Mouse (Mus musculus) c-Kit-positive CD71-negative TER-119-negative erythroid progenitor cells, embryonic 14.5 days (primary cell): ENCODE measurements around the gene Tom1.

Source experiments
- DNase-seq: peaks from one replicate; pipeline ENCODE4 v3.0.0-alpha.2; 2013; ENCODE audit warnings: low read depth

The Tom1 gene

DNA sequence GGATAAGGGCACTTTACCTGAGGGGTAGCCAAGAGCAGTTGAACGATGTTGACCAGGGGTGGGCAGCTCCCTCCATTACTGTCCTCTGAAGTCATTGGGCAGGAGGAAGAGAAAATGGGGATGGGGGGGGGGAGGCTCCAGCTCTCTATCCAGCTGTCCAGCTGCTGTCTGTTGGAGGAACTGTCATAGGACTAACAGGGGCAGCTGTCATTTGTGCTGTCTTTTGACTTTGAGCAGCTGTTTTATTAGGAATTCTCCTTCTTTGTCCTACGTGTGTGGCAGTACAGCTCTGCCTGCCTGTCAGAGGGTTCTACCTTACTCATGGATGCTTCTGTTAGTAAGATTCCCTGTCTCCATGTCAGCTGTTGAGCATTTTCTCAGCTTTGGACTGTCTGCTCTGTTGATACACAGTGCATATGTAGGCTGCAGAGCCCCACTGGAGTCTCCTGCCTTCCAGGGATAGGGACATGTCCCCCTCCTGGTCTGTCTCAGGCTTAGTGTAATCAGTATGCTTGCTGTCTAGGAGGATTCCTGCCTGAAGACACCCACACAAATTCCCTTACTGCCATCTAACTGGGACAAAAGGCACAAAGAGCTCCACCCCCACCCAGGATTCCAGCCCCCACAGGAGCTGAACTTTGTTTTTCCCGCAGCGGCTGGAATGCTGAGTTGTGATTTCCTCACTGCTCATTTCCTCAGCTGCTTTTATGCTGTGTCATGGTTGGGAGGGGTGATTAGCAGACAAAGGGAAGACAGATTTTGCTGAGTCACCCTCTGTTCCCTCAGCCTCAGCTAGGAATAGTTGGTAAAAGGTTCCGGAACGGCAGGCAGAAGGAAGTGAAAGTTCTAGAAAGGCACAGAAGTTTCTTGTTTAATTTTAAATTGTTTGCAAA lies 55.7 kb downstream of the Tom1 start:
- DNase-seq: peak; percentile 50

GRCm38 (mm10) chr8:75090781-75091365 lies 57.4 kb downstream of the Tom1 start:
- no peak for DNase-seq

GRCm38 (mm10) chr8:75093399-75094156 lies 60.1 kb downstream of the Tom1 start, which contains the start of gene Hmox1:
TSS of gene Hmox1 (plus strand) at chr8:75093621.
- peak; percentile 63 for DNase-seq

- DNase-seq: no peak
These were observed 69.5 kb downstream of the Tom1 start for GRCm38 (mm10) chr8:75102956-75103355.

DNA sequence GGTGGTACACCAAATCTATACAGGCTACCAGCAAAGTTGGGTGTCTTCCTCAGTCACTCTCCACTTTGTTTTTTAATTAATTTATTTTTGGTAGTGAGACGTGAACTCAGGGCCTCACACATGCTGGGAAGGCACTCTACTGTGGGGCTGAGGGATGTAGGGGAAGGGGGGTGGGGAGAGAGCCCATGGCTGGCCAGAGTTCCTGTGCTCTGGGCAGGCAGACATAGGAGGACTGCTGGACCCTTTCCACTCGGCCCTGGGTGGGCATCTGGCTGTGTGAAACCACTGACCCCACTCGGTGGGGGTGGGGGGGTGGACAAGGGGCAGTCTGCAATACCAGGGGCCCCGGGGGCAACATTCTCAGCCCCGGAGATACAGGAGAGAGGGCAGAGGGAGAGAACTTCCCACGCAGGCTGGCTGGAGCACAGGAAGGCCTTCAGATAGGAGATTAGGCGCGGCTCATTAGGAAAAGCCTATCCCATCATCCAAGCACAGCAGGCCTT lies 69.9 kb downstream of the Tom1 start:
- DNase-seq: no peak

- peak; percentile 76 for DNase-seq
These were observed 75.2 kb downstream of the Tom1 start for GRCm38 (mm10) chr8:75108527-75109235.

- DNase-seq: peak; percentile 99
These were observed 75.9 kb downstream of the Tom1 start, which contains the start of gene Mcm5 for GRCm38 (mm10) chr8:75109236-75109967. TSS of gene Mcm5 (plus strand) at chr8:75109569.

DNA sequence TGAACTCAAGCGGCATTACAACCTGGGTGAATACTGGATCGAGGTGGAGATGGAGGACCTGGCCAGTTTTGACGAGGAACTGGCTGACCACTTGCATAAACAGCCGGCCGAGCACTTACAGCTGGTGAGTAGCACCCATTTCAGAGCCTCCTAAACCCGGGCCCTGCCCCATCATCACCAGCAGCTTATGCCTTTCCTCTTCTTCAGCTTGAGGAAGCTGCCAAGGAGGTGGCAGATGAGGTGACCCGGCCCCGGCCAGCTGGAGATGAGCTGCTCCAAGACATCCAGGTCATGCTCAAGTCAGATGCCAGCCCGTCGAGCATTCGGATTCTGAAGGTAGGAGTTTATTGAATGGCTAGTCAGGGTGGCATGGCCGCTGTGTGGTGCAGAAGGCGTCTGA lies 76.6 kb downstream of the Tom1 start:
- no peak for DNase-seq

GRCm38 (mm10) chr8:75118505-75118904 lies 85.0 kb downstream of the Tom1 start:
- DNase-seq: no peak

- DNase-seq: no peak
These were observed 85.8 kb downstream of the Tom1 start for GRCm38 (mm10) chr8:75119287-75119686.
